Mouse (Mus musculus): Measurements from ENCODE around the gene Pccb.

DNA sequence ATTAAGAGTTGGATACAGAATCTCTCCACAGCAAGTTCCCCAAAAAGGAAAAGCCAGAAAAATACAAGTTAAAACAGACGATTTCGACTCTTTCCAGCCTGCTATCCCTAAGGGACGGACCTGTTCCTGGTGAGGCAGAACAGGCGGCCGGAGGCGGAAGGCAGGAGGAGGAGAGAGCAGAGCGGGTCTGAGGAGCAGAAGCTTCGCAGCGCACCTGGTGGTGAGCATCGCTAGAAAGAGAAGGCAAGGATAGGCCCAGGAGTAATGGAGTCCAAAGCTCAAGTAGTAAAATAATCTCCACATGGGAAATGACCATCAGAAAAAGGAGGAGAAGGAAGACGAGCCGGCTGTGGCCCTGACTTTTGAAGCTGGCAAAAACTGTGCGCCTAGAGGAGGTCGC lies 18.6 kb upstream of the Pccb start:
- TF ChIP-seq CTCF (IDR thresholded peaks at IDR 0.05) (no peak), POLR2A (IDR thresholded peaks at IDR 0.05; ENCODE audit: insufficient read depth, low read depth, low read length) (no peak), EP300 (IDR thresholded peaks at IDR 0.05; ENCODE audit: insufficient read depth, low read depth, low read length) (no peak)

All from heart, adult 2 months (tissue).